Mouse (Mus musculus) layer of hippocampus, adult 2 months (tissue): ENCODE measurements around the gene Aff3. TPM values are rescaled to one million over a fixed set of nuclear protein-coding genes. Genes with fewer than 3 reads are reported as not detected.

ENCODE experiments used
- DNase-seq, 2 experiments: peaks; one replicate each; pipeline ENCODE4 v3.0.0; 2022; ENCODE audit warnings: low spot score in 2 of 2
- H3K27ac ChIP-seq: fragments of 200-600 bp; 2 replicates; pipeline ENCODE4 v1.8.1; 2022
- H3K4me3 ChIP-seq: fragments of 200-600 bp; 2 replicates; pipeline ENCODE4 v1.8.1; 2022; ENCODE audit warnings: mild to moderate bottlenecking
- CTCF ChIP-seq: fragments of 200-600 bp; conservative IDR thresholded peaks from 2 replicates; pipeline ENCODE4 v1.8.1; 2022; ENCODE audit warnings: antibody characterized with exemption, mild to moderate bottlenecking, moderate library complexity
- total RNA-seq, 2 experiments: library from RNA; stranded (reverse); gene quantifications; 2 replicates each; pipeline ENCODE4 v1.2.3; 2021

The Aff3 gene
- total RNA-seq, 2 experiments from 2014 or later: 108 to 117 TPM

- no peak for DNase-seq
- no peak overlapping the region for H3K4me3 ChIP-seq
- TF ChIP-seq CTCF: no peak
- H3K27ac ChIP-seq: no peak overlapping the region
These were observed 3.6 kb upstream of the Aff3 start for GRCm38 (mm10) chr1:38668327-38668726.

DNA sequence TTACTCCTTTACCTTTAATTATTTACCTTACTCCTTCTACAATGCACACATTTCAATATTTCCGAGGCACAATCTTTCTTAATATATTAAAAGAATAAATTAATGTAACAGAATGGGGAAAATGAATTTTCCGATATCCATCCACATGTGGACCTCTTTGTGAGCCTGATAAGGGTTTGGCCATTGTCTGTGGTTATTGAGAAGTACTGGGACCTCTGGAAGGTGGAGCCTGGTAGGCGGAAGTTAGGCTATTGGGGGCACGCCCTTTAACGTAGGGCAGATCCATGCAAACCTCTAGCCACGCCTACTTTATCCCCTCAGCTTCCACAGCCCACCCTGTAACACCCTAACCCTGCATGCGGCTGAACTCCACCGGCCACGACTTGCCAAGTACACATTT, 3.1 kb upstream of the Aff3 start:
- Histone ChIP-seq H3K27ac (no peak overlapping the region), H3K4me3 (no peak overlapping the region)
- DNase-seq: no peak
- no peak for TF ChIP-seq CTCF

- H3K27ac ChIP-seq: no peak overlapping the region
- DNase-seq: no peak
- no peak overlapping the region for H3K4me3 ChIP-seq
- TF ChIP-seq CTCF: no peak
These were observed 2.0 kb upstream of the Aff3 start for GRCm38 (mm10) chr1:38666766-38667118.

DNA sequence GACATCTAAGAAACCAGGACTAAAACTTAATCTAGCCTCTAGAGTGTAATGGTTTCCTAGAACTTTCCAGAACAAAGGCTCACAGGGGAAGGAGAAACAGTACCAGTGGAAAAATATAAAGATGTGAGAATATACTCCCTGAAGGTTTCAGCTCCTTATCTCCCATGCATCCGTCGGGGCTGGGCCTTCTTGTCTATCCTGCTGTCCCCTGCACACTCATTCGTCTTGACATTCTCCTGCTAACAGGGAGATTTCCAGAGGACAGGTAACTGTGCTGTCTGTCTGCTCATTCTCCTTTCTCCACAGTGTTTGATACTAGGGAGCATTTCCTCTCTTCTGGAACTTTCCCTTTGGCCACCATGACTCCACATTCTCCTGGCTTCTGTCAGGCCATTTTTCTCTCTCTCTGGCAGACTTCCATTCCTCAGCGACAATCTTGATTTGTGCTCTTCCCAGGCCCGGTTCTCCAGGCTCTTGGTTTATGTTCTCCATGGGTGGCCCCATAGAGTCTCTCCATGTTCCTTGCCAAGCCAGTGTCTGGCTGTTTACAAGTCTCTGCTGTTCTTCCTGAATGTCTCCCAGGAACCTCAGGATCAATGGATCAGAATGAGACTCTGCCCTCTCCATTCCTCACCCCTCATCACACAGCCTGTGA, 1.5 kb upstream of the Aff3 start:
- TF ChIP-seq CTCF: no peak

GRCm38 (mm10) chr1:38665611-38666010, 856 bp upstream of the Aff3 start:
- no peak for DNase-seq
- no peak for TF ChIP-seq CTCF

More for the DNA sequence above, 1.5 kb upstream of the Aff3 start:
- H3K4me3 ChIP-seq: no peak overlapping the region
- DNase-seq: no peak
- no peak overlapping the region for H3K27ac ChIP-seq

GRCm38 (mm10) chr1:38664261-38664660, 494 bp downstream of the Aff3 start:
- Histone ChIP-seq H3K27ac (no peak overlapping the region), H3K4me3 (no peak overlapping the region)
- no peak for TF ChIP-seq CTCF
- DNase-seq: no peak

More at GRCm38 (mm10) chr1:38665611-38666010, 856 bp upstream of the Aff3 start:
- Histone ChIP-seq H3K27ac (no peak overlapping the region), H3K4me3 (no peak overlapping the region)

DNA sequence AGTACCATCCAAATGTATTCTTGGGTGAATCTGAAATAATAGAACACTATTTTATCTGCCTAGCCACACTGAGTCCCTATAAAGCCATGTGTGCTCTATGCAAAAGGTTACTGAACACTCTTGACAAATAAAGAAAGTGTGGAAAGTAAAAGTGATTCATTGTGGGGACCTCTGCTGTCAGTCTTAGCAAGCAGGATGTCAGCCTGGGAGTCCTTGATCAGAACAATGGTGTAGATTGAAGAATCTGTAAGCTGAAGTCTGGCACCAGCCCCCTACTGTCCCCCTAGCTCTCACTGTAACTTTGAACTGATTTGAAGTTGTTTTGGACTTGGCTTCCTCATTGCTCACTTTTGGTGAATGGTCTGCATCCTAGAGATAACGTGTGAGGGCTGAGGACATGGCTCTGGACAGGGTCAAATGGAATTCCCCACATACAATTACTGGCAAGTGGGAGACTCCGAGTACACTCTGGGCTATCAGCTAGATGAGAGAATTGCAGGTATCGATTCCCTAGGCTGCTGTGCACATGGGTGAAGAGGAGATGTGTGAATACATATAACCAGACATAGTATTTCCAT, 2.0 kb downstream of the Aff3 start:
- H3K27ac ChIP-seq: no peak overlapping the region
- H3K4me3 ChIP-seq: no peak overlapping the region
- DNase-seq: no peak
- TF ChIP-seq CTCF: no peak

GRCm38 (mm10) chr1:38658933-38659553, 5.7 kb downstream of the Aff3 start:
- no peak for DNase-seq
- no peak for TF ChIP-seq CTCF
- Histone ChIP-seq H3K4me3 (no peak overlapping the region), H3K27ac (no peak overlapping the region)

DNA sequence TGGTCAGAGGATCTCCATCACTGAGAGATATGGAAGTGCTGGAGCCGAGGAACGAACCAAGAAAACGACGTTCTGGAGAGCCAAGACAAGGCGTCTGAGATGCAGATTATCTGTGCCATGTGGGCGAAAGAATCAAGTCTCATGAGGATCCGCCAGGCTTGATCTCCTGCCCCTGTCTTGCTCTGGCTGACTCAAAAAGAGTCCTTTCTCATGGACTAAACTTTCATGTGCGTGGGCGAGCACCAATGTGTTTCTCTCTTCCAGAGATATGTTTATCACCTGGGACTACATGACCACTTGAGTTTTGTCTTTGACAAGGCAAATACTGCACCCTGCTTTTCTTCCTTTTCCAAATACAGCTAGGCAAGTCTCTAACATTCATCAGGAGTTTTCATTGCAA, 6.4 kb downstream of the Aff3 start:
- Histone ChIP-seq H3K27ac (no peak overlapping the region), H3K4me3 (no peak overlapping the region)
- TF ChIP-seq CTCF: no peak
- DNase-seq: no peak

DNA sequence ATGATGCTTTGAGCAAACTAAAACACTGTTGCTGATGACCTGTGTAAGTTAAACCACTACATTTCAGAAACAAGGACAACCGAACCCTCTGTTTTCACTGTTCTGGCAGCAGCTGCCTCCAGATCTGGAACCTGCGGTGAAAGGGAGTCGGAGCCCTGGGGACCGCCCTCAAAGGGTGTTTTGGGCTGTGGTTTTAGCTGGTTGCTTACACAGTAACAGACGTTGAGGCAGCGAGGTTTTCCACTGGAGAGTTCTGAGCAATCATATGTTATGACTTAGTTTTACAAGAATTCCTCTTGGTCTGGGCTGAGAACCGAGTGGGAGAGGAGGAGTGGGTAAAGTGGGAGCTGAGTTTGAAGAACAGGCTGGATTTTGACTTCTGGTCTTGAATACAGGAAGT, 7.1 kb downstream of the Aff3 start:
- DNase-seq: no peak
- H3K4me3 ChIP-seq: no peak overlapping the region
- no peak for TF ChIP-seq CTCF
- H3K27ac ChIP-seq: no peak overlapping the region

DNA sequence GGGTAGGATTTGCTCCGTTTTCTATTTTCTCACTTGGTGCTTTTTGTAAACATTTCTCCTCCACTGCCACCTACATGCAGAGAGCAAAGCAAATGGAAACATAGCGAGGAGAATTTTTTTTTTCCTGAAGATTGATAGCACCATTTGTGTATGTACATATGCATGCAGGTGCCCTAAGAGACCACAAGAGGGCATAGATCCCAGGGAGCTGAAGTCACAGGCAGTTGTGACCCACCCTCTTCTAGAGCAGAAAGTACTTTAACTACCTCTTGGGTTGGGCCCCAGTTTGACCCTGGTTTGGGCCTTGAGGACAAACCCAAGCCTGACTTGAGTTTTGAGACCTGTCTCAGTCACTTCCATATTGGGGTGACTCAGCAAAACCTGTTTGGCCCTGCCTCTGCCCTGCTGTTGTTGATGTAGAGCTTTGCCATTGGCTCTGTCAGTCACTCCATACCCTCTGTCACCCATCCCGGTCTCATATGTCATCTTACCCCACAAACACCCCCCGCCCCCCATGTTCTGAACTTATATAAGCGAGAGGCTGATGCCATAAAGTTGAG, 9.7 kb downstream of the Aff3 start:
- Histone ChIP-seq H3K27ac (no peak overlapping the region), H3K4me3 (no peak overlapping the region)
- no peak for DNase-seq
- TF ChIP-seq CTCF: peak; percentile 41

- no peak for TF ChIP-seq CTCF
- DNase-seq: no peak
These were observed 14.7 kb downstream of the Aff3 start for GRCm38 (mm10) chr1:38650031-38650430.

GRCm38 (mm10) chr1:38649174-38649573, 15.6 kb downstream of the Aff3 start:
- H3K27ac ChIP-seq: no peak overlapping the region
- TF ChIP-seq CTCF: no peak
- H3K4me3 ChIP-seq: no peak overlapping the region
- DNase-seq: no peak

More at GRCm38 (mm10) chr1:38650031-38650430, 14.7 kb downstream of the Aff3 start:
- H3K4me3 ChIP-seq: no peak overlapping the region
- H3K27ac ChIP-seq: no peak overlapping the region
